Mouse (Mus musculus): ENCODE results near the gene Plac9a.

The Plac9a gene

DNA sequence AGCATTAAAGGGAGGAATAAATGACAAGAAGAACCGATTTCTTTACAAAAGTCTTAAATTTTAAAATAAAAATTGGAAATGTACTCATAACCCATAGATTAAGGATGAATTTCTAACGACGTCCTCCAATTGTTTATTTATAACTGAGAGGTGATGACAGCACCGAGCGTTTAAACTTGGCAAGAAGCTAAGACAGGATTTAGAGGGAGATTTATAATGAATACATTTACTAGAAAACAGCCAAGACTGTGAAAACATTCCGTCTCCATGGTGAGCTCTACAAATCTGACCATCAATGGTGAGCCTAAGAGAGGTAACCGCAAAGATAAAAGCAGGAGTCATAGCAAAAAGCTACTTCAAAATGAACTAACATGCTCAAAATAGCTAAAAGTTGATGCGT lies 64.5 kb downstream of the Plac9a start:
- DNase-seq (ENCODE audit: low read depth), result no peak

Measured in 416B (cell line).